Mouse (Mus musculus) c-Kit-positive CD71-negative TER-119-negative erythroid progenitor cells, embryonic 14.5 days (primary cell): ENCODE results near the gene Dchs2.
"Not testable (repeated sequence)": the region's sequence is repeated elsewhere in the genome, so short reads cannot be mapped to it uniquely, and the experiment has no call there.

Experiments
- DNase-seq: peaks from one replicate; pipeline ENCODE4 v3.0.0-alpha.2; 2013; ENCODE audit warnings: low read depth

Dchs2 gene

GRCm38 (mm10) chr3:83127726-83128448 lies at the start of gene Dchs2:
Gene Dchs2, plus strand, starts transcription at chr3:83127948.
- DNase-seq, result no peak

DNA sequence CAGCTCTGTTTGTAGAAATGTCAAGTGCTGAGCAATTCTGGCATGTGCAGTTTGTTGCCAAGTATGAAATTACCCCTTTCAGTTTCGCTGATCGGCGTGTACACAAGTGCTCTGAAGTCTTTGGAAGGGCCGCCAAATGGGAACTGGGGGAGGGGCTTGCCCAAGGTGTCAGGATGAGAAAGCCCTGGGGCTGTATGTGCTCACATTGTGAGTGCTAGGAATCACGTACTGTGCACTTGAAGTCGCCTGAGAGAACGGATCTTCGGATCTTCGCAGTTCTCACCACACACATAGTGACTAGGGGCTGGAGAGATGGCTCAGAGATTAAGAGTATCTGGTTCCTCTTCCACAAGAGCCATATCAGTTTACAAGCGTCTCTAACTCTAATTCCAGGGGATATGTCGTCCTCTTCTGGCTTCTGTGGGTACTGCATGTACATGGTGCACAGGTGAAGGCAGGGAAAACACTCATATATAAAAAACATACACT lies 47.1 kb upstream of the Dchs2 start:
- peak; percentile 62 for DNase-seq

DNA sequence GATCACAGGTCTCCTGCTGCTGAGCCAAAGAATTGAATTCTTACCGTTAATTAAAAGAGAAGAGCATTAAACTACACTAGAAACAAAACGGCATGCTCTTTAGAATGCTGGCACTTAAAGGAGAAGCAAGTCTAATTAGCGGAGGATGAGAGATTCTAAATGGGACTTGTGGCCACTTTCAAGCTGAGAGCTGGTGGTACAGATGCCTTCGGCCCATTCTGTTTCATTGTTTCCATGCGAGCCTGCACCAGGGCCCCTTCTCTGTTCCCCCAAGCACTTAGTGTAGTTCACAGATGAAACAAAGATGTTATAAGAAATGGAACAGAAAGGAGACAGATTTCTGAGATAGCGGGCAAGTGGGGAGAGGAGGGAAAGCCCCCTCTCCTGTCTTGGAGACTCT lies 30.2 kb upstream of the Dchs2 start:
- no peak for DNase-seq

- no peak for DNase-seq
Observed at GRCm38 (mm10) chr3:83098546-83099034, 29.2 kb upstream of the Dchs2 start.

DNA sequence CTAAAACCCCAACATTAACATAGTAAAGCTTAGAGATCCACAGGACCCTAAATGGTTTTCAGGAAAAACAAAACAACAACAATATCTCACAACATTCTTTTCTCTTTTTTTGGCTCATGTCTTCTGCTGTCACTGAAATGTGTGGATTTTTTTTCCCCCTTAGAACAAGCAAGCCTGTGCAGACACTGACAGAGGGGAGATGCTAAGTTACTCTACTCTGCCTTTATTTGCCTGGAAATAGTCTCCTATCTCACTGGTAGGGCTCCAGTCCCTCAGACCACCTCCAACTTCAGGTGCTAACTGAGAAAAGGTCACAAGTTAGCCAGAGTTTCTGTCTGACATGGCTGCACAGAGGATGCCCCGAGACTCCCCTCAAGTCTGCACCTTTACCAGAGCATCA lies 28.6 kb upstream of the Dchs2 start:
- no peak for DNase-seq

- no peak for DNase-seq
Observed at GRCm38 (mm10) chr3:83099651-83100050, 28.1 kb upstream of the Dchs2 start.

- DNase-seq, result no peak
Observed at GRCm38 (mm10) chr3:83102286-83102685, 25.5 kb upstream of the Dchs2 start.

DNA sequence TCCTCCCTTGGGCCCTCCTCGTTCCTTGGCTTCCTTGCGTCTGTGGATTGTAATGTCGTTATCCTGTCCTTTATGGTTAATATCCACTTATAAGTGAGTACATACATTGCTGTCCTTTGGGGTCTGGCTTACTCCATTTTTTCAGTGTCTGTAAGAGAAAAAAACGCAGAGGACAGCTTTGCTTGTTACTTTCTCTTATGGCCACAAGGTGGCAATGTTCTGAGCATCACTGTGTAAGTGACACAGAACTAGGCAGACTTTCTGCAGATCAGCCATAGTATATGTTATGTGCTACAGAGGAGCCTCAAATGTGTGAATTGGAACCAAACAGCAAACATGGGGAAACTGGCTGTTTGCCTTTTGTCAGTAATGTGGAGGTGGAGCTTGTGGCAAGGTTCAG lies 17.6 kb upstream of the Dchs2 start:
- no peak for DNase-seq

DNA sequence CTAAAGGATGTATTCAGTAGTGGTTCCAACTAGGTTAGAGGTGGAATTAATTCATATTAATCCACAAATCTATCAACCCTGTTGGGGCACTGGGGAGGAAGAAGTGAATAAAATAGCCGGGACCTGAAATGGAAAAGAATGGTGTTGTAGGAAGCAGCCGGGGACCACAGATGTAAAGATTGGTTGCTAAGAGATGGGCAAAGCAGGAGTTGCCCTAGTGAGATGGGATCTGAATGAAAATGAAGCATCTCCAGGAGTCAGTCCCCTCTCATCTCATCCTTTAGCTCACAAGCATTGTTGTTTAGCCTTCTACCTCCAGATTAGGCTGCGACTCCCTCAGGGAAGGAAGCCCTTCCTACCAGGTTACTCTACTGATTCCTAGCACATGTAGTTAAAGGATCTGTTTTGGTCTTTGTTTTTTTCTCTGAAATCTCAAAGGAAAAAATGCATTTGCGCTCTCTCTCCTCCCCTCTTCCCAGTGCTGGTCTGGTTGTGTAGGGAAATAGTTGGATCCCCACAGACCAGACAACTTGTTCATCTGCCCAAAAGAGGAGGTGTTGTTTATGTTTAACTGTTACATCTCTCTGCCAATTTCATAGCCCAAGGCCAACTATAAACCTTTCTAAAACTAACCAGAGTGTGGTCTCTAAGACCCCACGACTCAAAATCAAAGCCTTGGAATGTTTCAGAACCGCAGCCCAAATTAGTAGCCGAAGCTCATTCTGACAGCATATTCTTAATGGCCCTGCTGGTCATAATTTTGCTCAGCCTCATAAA lies 16.1 kb upstream of the Dchs2 start:
- DNase-seq, result no peak

- no peak for DNase-seq
Observed at GRCm38 (mm10) chr3:83112869-83113268, 14.9 kb upstream of the Dchs2 start.

DNA sequence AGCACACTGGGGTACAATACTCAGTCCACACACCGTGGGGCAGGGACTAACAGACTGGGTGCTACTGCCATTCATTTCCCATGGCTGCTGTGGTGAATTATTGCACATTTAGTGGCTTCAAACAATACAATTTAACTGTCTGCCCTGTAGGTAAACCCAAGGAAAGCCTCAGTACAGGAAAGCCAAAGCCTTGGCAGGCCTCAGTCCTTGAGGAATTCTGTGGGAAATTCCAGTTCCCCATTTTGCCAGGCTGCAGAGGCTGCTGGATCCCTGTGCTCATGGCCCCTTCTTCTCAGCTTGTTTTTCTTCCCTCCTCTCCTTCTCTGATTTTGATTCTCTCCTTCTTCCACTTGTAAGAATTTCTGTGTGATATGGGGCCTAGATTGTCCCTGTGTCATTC lies 12.8 kb upstream of the Dchs2 start:
- no peak for DNase-seq

DNA sequence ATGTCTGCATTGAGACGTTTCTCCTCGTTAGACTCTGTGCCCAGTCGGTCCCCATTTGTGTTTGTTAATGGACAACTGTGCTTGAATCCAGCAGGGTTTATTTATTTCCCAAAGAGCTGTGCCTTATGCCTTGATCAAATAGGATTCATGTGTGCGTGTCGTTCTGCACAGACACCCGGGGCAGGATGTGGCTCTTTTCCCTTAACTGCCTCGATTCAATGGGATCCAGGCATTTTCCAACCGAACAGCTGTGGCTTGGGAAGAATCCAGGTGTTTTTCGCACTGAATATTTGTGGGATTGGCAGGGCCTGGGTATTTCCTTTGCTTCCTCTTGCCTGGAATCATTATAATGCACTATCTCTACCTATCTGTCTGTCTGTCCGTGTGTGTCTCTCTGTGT lies 10.2 kb upstream of the Dchs2 start:
- no peak for DNase-seq

GRCm38 (mm10) chr3:83123945-83124344 lies 3.8 kb upstream of the Dchs2 start:
- DNase-seq, result not testable (repeated sequence)

GRCm38 (mm10) chr3:83127088-83127725 lies 541 bp upstream of the Dchs2 start:
- DNase-seq, result no peak

GRCm38 (mm10) chr3:83128449-83128922 lies 738 bp downstream of the Dchs2 start:
- DNase-seq, result no peak

- DNase-seq, result no peak
Observed at GRCm38 (mm10) chr3:83129151-83129550, 1.4 kb downstream of the Dchs2 start.

DNA sequence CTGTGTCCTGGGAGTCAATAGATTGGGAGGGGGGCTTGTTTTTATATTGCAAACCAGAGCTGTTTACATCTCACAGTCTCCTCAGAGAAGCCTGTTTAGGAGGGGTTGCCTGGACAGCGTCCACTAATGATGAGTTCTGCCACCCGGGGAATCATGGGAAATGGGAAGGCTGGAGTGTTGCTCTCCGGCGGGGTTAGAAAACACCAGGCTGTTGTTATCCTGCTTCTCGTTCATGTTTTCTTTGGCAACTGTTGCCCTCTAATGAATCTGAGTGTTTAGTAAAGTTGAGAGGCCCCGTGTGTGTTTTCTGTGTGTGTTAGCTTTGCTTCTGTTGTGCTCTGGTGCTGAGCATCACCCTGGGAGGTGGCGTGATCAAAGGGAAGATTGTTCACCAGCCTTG lies 8.7 kb downstream of the Dchs2 start:
- DNase-seq, result no peak

DNA sequence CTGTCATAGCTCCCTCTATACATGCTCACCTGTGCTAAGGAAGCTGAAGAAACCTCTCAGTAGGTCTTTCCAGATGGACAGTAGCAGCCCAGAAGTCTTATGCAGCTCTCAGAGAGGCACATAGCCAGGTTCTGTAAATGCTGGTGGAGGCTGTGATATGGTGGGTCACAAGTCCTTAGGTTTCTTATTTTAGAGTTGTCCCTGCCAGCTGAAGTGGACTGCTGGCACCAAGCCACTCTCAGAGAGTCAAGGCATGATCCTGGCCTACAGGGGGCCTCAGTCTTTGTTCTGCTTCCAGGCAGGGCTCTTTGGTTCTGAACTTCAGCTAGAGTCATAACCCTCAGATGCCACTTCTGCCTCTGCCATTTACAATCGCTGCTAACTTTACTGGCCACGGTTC lies 11.1 kb downstream of the Dchs2 start:
- no peak for DNase-seq

DNA sequence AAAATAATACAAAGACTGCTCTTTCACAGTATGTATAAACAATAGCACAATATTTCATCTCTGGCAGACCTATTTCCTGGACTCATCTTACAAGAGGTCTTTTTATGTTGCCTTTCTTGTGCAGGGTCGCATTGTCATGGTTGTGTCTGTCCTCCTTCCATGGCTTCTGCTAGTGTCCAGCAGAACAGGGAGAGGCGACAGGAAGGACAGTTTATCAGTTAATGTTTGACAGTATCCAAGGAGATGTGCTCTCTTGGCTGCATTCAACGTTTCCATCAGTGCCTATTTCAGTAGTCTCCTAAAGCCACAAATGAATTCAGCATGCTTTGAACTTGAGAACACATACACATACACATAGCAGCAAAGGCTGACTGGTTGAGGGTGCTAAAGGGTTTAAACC lies 17.9 kb downstream of the Dchs2 start:
- DNase-seq, result no peak

GRCm38 (mm10) chr3:83147273-83148054 lies 19.7 kb downstream of the Dchs2 start:
- DNase-seq, result no peak

DNA sequence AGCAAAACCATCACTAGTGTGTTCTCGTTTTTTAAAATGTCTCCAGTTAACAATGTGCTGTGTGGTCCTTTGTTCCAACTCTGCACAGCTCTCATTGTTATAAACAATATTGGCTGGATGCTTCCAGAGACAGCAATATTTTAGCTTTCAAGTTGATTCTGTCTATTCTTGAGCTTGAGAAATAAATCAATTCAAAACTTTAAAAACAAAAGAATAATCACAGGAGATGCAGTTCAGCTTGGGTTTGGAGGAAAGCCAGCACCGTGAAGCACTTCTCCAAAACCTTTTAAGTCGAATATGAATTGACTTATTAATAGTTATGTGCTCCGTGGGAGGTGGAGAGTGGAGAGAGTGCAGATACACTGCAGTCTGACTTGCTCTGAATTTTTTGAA lies 20.3 kb downstream of the Dchs2 start:
- DNase-seq, result no peak

DNA sequence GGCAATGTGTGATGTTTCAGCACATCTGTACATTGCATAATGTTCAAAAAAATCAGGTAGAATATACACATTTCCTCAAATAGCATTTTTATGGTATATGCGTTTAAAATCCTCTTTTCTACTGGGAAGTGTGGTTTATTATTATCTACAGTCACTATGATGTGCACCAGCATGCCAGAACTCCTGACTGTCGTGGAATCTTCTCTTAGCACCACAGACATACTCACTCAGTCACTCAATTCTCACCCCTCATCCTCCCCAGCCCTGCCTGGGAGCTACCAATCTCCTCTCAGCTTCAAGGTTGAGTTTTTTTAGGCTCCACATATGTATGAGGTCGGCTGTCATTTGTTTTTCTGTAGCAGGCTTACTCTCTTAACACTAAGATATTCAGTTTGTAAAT lies 20.8 kb downstream of the Dchs2 start:
- DNase-seq, result no peak
